Mouse (Mus musculus) lung, postnatal 14 days (tissue): ENCODE measurements around the gene Rpn1.
"Not testable (repeated sequence)": the region's sequence is repeated elsewhere in the genome, so short reads cannot be mapped to it uniquely, and the experiment has no call there.

ENCODE experiments used
- DNase-seq: peaks from one replicate; pipeline ENCODE4 v3.0.0; 2021

The Rpn1 gene

DNA sequence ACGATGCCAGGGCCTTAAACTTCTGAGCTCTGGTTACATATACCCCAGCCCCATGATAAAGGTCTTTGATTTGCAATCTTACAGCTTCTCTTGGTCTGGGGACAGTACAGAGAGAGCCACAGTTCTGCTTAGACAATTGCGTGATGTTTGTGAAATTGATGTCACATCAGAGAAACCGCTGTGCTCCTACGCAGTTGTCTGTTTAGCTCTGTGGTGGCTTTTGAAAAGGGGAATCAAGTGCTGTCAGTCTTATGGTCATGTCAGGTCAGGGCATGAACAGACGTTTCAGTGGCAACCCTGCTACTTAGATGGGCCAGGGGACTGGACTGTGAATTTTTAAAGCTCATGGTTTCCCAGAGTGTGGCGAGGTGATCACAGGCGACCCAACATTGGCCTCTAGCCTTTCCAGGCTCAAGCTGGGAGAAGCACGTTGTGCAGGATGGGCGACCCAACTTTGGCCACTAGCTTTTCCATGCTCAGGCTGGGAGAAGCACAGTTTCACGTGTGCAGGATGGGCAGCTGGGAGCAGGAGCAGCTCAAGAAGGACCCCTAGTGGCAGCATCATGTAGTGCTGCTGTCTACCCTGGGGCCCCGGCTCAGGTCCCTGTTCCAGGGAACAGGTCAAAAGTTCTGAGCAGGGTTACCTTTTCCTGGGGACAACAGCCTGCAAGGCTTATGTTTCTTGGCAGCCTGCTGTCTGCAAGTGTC, 39.0 kb downstream of the Rpn1 start:
- DNase-seq, result no peak

DNA sequence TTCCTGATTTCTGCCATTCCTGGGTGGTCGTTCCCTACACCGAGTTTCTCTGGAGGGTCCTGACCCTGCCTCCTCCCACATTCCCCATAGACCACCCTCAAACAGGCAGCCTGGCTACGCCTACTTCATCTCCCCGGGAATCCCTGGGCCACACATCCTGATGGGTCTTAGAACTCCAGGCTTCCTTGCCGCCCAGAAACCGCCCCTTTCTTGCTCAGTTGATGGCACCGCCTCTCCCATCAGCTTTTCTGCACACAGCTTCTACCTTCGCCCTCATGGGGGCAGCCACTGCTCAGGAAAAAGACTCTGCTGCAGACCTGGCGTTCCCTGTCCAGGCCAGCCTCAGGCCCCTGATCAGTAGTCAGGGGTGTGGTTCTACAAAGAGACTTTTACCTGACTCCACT, 39.6 kb downstream of the Rpn1 start:
- peak; percentile 77 for DNase-seq

DNA sequence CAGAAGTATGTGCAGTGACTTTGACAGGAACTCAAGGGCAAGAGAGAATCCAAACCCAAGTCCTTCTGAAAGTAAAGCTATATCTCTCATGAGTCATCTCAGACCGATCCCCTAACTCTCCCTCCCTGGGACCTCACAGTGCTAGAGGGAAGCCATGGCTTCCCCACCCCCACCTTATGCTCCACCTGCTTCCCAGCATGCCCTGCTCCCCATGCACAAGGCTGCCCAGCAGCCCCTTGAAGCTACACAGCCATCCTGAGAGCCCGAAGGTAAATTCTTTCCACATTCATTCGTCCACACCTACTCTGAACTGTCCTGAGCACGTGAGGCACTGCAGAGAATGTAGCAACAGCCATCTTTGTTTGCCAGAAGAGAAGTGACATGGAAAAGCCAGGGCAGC, 40.3 kb downstream of the Rpn1 start:
- no peak for DNase-seq

DNA sequence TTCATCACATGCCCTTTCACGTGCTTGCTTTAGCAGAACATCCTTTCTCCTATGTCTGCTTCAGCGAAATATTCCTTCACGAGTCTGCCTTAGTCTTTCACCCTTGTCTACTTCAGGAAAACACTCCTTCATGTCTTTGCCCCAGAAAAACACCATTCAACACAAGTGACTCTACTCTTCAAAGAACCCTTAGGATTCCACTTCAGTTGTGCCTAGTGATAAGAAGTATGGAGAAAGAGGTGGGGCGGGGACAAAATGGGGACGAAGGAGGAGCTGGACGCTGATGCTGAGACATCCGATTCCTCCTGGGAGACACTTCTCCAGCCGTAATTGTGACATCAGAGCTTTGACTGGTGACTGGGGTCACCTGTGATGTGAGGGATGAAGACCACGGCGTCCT, 41.5 kb downstream of the Rpn1 start:
- DNase-seq, result not testable (repeated sequence)

DNA sequence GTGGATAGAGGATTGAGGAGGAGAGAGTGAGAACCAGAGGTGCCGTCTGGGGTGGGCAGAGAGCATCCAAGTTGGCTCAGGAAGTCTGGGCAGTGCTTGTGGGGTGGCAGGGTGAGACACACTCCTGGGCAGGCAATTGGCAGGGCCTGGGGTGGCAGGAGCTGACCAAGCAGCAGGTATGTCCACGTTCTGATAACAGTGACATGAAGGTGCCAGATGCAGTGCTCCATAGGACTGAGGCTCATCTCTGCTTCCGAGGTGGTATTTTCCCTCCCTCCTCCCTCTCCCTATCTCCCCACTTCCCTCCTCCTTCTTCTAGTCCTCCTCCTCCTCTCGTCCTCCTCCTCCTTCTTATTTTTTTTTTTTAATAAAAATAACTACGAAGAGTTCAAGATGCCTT, 47.2 kb downstream of the Rpn1 start:
- DNase-seq, result no peak

DNA sequence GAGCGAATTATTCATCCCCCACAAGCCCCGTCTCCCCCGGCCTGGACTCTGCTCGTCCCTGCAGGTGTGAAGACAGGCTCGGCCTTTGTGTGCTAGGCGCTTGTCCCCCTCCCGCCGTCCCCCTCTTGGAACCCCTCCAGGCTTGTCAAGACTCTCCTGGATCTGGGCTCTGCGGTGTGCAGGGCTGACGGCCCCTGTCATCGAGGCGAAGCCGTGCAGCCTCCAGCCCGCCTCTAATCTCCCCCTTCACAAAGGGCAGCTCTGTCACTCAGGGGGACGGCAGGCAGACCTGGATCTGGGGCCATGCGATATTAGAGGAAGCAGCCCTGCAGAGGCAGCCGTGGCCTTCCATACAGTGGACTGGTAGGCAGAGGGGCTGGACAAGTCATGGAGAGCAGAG, 47.8 kb downstream of the Rpn1 start:
- DNase-seq, result no peak

DNA sequence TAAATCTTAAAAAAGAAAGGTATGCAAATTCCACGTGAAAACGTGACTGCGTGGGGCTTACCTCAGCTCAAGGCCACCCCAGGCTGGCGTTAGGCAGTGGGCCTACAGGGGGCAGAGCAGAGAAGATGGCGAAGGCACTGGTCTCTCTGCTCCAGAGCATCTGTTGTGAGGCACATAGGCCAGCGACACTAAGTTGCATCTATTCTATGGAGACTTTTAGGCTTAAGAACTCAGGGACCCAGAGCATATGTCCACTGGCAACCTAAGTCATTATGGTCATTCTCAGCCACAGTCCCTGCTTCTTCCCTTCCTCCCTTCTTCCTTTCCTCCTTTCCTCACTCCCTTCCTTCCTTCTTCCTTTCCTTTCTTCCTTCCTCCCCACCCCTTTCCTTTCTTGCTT, 48.8 kb downstream of the Rpn1 start:
- DNase-seq, result no peak

DNA sequence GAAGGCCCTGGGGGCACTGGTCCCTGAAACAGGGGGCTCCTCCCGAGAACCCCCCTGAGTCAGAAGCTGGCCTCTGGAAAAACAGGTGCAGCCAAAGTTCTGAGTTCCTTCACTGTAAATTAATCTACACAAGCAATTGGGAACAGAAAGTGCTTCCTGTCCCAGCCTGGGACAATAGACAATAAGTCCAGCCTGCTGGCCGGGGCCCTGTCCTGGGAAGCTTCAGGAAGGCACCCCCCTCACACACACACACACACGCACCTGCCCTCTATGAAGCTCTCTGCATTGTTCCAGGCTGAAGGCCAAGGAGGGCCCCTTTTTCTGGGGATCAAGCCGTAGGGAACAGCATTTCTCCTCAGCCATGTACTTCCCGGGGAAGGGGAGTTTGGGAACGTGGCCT, 49.6 kb downstream of the Rpn1 start:
- peak; percentile 59 for DNase-seq

DNA sequence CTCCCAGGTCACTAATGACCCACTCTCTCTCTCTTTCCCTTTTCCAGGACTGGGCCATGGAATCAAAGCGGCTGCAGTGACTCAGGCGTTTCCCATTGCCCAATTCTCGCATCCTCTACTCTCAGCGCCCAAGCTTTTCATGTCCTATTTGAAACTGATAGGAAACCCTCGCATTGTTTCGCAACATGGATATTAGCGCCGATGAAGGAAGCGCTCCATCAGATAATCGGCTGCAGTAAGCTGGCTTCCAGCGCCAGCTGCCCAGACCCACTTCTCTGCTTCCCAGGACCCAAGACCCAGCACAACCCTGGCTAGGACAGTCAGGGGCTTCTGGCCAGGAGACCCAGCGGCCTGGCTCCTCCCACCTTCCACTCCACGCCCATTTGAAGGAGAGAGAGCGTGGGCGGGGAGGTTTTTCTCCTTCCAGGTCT, 51.9 kb downstream of the Rpn1 start:
- peak; percentile 56 for DNase-seq

DNA sequence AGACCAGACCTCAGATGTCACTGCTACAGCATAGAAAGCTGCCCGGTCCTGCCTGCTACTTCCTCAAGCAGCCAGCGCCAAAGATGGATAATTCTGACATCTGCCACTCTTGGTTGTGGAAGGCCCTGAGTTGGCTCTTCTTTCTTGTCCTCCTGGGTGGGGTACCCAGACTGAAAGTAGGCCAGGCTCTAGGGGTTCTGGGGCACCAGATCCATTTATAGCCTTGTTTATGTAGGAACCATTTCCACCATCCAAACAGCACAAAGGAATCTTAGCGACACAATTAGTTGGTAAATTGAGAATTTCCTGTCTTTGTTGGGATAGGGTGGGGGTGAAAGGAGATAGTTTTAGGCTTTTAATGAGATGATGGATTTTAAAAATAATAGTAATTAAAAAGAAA, 54.2 kb downstream of the Rpn1 start:
- peak; percentile 43 for DNase-seq

DNA sequence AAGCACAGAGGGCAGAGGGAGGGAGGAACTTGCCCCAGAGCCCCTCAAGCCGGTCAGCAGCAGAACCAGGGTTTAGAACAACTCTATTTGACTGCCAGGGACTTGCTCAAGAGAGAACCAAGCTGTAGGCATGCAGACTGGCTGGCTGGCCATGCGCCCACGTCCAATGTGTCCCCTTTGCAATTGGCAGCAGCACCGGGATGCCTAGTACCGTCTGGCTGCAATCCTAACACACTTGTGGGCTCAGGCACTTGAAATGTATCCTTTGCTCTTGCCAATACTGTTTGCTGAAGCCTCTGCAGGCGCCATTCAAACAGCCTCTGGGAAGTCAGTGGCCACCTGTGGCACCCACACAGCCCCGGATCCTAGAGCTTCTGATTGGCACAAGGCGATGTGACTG, 56.0 kb downstream of the Rpn1 start:
- peak; percentile 75 for DNase-seq

DNA sequence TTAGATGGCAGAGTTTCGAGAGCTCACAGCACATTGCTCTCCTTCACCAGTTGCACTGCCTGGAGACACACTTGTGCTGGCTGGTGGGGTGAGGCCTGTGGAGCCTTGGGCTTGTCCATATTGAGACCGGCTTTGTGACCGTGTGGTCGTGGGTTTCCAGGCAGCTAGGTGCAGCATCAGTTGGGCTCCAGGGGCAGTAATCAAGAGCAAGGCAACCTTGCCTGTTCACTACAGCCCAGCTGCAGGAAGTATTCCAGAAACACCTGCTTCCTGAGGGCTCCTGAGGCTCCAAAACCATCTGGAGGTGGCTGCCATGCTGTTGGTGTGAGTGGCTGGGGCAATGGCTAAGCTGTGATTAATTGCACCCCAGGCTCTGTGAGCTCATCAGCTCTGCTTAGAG, 61.5 kb downstream of the Rpn1 start:
- DNase-seq, result no peak

DNA sequence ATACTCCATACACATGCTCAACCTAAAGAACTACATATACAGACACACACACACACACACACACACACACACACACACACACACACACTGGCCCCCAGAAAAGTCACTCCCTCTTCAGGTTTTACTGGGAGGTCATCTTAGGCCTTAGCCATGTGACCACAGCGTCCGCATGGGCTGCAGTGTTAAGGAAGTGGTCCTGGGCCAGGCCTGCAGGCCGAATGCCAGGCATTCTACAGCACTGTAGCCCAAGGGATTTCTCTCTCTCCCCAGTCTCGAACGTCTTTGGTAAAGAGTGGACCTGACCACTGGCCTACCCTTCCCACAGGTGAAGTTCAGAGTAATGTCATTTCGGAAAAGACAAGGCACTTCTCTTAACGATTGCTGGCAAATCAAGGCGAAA, 62.3 kb downstream of the Rpn1 start:
- DNase-seq, result peak; percentile 53

DNA sequence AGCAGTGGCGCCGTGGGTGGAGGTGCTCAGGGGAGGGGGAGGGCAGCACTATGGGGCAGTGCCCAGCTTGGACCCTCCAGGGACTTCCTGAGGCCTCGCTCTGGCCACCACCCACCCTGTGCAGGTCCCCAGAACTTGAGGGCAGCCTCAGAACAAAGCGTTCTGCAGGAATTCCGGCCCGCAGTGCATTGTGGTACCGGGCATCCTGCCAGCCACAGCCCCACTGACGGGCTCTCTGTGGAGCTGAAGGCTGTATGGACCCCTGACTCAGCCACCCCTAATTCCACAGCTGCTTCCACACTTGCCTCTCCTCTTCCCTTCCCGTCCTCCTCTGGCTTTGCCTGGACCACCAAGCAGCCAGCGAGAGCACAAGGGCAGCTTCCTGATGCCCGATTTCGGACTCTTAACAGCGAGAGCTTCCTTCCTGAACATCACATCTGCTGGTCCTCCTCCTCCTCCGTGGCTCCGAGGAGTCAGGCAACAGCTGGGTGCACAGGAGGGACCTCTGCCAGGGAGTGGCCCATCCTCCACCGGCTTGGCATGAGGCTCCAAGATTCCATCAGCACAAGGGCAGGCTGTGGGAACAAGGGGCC, 63.2 kb downstream of the Rpn1 start:
- peak; percentile 84 for DNase-seq

DNA sequence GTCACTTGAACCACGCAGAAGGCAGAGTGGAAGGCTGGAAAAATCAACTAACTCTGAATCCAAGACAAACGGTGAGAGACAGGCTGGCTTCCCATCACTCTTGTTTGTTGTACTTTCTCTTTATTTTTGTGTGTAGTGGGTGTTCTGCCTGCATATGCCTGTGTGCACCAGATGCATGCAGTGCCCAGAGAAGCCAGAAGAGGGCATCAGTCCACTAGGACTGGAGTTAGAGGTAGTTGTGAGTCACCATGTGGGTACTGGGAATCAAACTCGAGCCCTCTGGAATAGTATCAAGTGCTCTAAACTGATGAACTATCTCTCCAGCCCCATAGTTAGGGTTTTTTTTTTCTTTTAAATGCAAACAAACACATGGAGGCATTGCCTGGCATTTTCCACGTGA, 67.1 kb downstream of the Rpn1 start:
- no peak for DNase-seq

DNA sequence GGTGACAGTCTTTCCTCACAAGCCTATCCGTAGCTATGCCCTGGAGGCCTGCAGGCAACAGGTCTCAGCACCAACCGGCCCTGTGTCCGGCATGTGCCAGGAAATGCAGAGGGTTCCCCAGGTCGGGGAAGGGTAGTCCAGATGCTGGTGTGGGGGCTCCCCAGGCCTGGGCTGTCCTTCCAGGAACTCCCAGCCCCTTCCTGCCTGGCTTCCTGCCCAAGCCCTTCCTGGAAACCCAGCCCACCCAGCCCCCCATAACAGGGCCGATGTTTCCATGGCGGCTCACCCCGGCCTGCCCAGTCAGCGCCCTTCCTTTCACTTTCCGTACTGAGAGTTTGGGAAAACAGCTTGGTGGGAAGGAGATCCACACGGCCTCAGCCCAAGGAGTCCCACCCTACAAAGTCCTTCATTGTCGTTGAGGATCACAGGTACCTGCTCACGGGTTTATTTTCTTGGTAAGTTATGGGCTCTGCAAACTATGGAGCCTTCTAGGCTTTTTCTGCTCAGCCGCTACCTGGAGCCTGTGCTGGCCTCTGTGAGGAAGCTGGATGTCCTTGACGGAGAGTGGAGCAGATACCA, 67.9 kb downstream of the Rpn1 start:
- DNase-seq, result peak; percentile 85

DNA sequence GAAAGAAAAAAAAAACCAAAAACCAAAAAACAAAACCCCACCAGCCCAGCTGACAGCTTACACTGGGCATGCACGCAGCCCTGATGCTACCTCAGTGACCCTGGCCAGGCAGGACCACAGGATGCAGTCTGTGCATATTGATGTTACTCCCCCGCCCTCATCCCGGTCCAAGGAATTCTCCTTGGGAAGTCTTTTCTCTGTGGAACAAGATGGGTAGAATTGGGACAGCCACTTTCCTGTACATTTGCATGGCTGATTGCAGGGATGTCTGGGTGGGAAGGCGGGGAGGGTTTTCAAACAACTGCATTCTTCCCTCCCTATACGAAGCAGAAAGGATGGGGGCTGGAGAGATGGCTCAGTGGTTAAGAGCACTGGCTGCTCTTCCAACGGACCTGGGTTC, 68.7 kb downstream of the Rpn1 start:
- peak; percentile 27 for DNase-seq
